Mouse (Mus musculus): ENCODE measurements at regions not wholly inside any gene's neighbourhood (a gene's known extent, or its start where the extent isn't known, plus 50 kb on each side); places are given as distances from the start of the nearest gene placed in this dataset.

DNA sequence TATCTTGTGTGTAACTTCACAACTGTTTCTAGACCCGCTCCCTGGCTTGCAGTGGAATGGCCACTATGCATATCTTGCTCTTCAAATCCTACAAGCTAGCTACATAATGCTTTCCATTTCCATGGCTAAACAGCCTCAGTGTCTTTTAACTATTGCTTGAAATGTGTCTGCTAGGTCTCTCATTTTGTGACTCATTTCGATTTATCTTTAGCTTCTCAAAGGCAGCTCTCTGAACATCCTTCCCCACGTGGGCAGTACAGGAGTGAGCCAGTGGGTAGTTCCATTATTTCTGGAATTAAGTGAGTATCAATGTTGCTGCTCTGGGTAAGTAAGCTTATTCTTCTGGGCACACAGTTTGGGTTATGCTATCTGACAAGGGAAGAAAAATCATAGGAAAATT lies 102.9 kb upstream of the Stxbp6 start:
- TF ChIP-seq TAL1 (IDR thresholded peaks at IDR 0.05; ENCODE audit: low read length) (no peak), CTCF (IDR thresholded peaks at IDR 0.05 in 2 of 3, conservative IDR thresholded peaks at IDR 0.05 in 1 of 3; ENCODE audit: control insufficient read depth in 1 of 3, insufficient read depth in 1 of 3, low read depth in 2 of 3, low read length in 3 of 3, poor library complexity in 1 of 3, severe bottlenecking in 1 of 3) (no peak), MAFK (IDR thresholded peaks at IDR 0.05; ENCODE audit: borderline replicate concordance, low read depth, low read length) (no peak)

Measured in MEL (cell line).